Mouse (Mus musculus) adrenal gland, postnatal 14 days (tissue): ENCODE measurements around the gene Trim21. TPM values are rescaled to one million over a fixed set of nuclear protein-coding genes. Genes with fewer than 3 reads are reported as not detected.

Experiments
- DNase-seq: peaks from one replicate; pipeline ENCODE4 v3.0.0; 2021; ENCODE audit warnings: mixed read lengths
- total RNA-seq: library from RNA; stranded (reverse); gene quantifications from 2 replicates; pipeline ENCODE4 v1.2.3, GENCODE M21; 2021

Trim21 gene
- total RNA-seq, 1 experiment from 2014 or later: 12.3 TPM

GRCm38 (mm10) chr7:102508066-102508465 lies 57.2 kb downstream of the Trim21 start:
- DNase-seq: no peak

Other genes with a start within 250 kb of the Trim21 start
- gene Rrm1, start 123.8 kb downstream of the Trim21 start, total RNA-seq: 41.7 and 42.2 TPM in 2 replicates
- not detected in 2 replicates for gene Olfr543, start 83.8 kb downstream of the Trim21 start, total RNA-seq
- gene Olfr544, start 77.2 kb downstream of the Trim21 start, total RNA-seq: not detected in 2 replicates
- not detected in 2 replicates for gene Olfr545, start 65.9 kb downstream of the Trim21 start, total RNA-seq
- gene Olfr547, start 30.7 kb downstream of the Trim21 start, total RNA-seq: not detected in 2 replicates
- gene Olfr548-ps1, start 24.6 kb downstream of the Trim21 start, total RNA-seq: not detected in 2 replicates
- gene Olfr549, start 15.6 kb downstream of the Trim21 start, total RNA-seq: not detected in 2 replicates
- gene Olfr550, start 6.0 kb upstream of the Trim21 start, total RNA-seq: not detected in 2 replicates
- gene Olfr551, start 26.4 kb upstream of the Trim21 start, total RNA-seq: not detected in 2 replicates
- 0.11 TPM in 1 of 2 replicates, not detected in the other for gene Olfr552, start 32.3 kb upstream of the Trim21 start, total RNA-seq
- not detected in 2 replicates for gene Olfr553, start 52.7 kb upstream of the Trim21 start, total RNA-seq
- not detected in 2 replicates for gene Olfr554, start 72.9 kb upstream of the Trim21 start, total RNA-seq
- gene Olfr555, start 93.3 kb upstream of the Trim21 start, total RNA-seq: not detected in 2 replicates
- not detected in 2 replicates for gene Olfr556, start 99.4 kb upstream of the Trim21 start, total RNA-seq
- 9.4 and 10.3 TPM in 2 replicates for gene Trim68, start 121.8 kb upstream of the Trim21 start, total RNA-seq
- not detected in 2 replicates for gene Olfr557, start 130.4 kb upstream of the Trim21 start, total RNA-seq
- 1.1 and 1.4 TPM in 2 replicates for gene Olfr558, start 136.7 kb upstream of the Trim21 start, total RNA-seq
- not detected in 2 replicates for gene Olfr33, start 153.6 kb upstream of the Trim21 start, total RNA-seq
- gene Olfr559, start 162.0 kb upstream of the Trim21 start, total RNA-seq: not detected in 2 replicates
- gene Olfr560, start 193.9 kb upstream of the Trim21 start, total RNA-seq: not detected in 2 replicates
- 0.82 and 1.8 TPM in 2 replicates for gene Olfr78, start 194.0 kb upstream of the Trim21 start, total RNA-seq
- gene Olfr561, start 205.7 kb upstream of the Trim21 start, total RNA-seq: not detected in 2 replicates
- gene Olfr564, start 238.0 kb upstream of the Trim21 start, total RNA-seq: not detected in 2 replicates